Mouse (Mus musculus) embryonic fibroblast, embryonic 13.5 days (primary cell): ENCODE data around the gene Cadm1.

Experiments
- CTCF ChIP-seq: IDR thresholded peaks from 2 replicates; pipeline ENCODE4 v1.5.1; 2011; ENCODE audit warnings: mild to moderate bottlenecking, control low read depth, low read length, moderate library complexity, borderline replicate concordance; ENCODE audit not compliant: insufficient read depth
- POLR2A ChIP-seq: IDR thresholded peaks from 2 replicates; pipeline ENCODE4 v1.6.1; 2011; ENCODE audit warnings: low read depth, mild to moderate bottlenecking, control low read depth, low read length, moderate library complexity

GRCm38 (mm10) chr9:47627966-47628365 is 98.0 kb downstream of the Cadm1 start:
- no peak for TF ChIP-seq CTCF
- TF ChIP-seq POLR2A = no peak
